Mouse (Mus musculus) heart, postnatal 0 days (tissue): ENCODE data around the gene Vdr. TPM values are rescaled to one million over a fixed set of nuclear protein-coding genes. Genes with fewer than 3 reads are reported as not detected.

ENCODE experiments used
- ATAC-seq: fragments of 200-750 bp; cut with Nextera tagmentation; 2 replicates; pipeline ENCODE4 v1.8.0; 2017; ENCODE audit warnings: low read depth, moderate number of reproducible peaks, moderate library complexity; ENCODE audit not compliant: insufficient read depth
- DNase-seq: peaks from one replicate; pipeline ENCODE4 v3.0.0-alpha.2; 2016; ENCODE audit warnings: low spot score
- H3K27ac ChIP-seq: fragments of 300-500 bp; sonication (generic); 2 replicates; pipeline ENCODE4 v1.5.1; 2014; ENCODE audit warnings: low read depth, mild to moderate bottlenecking
- H3K27me3 ChIP-seq: fragments of 300-500 bp; sonication (generic); 2 replicates; pipeline ENCODE4 v1.6.1; 2014; ENCODE audit warnings: low read length, mixed read lengths; ENCODE audit not compliant: control insufficient read depth, insufficient read depth
- H3K36me3 ChIP-seq: fragments of 300-500 bp; sonication (generic); replicated peaks from 2 replicates; pipeline ENCODE4 v1.6.1; 2014; ENCODE audit warnings: low read length, mixed read lengths; ENCODE audit not compliant: control insufficient read depth, insufficient read depth
- H3K4me1 ChIP-seq: fragments of 300-500 bp; sonication (generic); 2 replicates; pipeline ENCODE4 v1.6.1; 2014; ENCODE audit warnings: antibody characterized with exemption; ENCODE audit not compliant: control insufficient read depth, insufficient read depth
- H3K4me2 ChIP-seq: fragments of 300-500 bp; sonication (generic); 2 replicates; pipeline ENCODE4 v1.6.1; 2014; ENCODE audit warnings: low read depth, mild to moderate bottlenecking, low read length, moderate library complexity
- H3K4me3 ChIP-seq: fragments of 300-500 bp; sonication (generic); 2 replicates; pipeline ENCODE4 v1.5.1; 2014; ENCODE audit warnings: low read depth, low read length
- H3K9ac ChIP-seq: fragments of 300-500 bp; sonication (generic); replicated peaks from 2 replicates; pipeline ENCODE4 v1.6.1; 2014; ENCODE audit warnings: low read depth, low read length, mixed read lengths
- H3K9me3 ChIP-seq: fragments of 300-500 bp; sonication (generic); replicated peaks from 2 replicates; pipeline ENCODE4 v1.6.1; 2016; ENCODE audit warnings: low read length; ENCODE audit not compliant: control insufficient read depth
- CTCF ChIP-seq: IDR thresholded peaks from 2 replicates; pipeline ENCODE4 v1.5.1; 2016; ENCODE audit warnings: antibody characterized with exemption, control low read depth, low read depth
- EP300 ChIP-seq: IDR thresholded peaks from 2 replicates; pipeline ENCODE4 v1.6.1; 2016; ENCODE audit warnings: antibody characterized with exemption, low read depth
- WGBS: fragments of 180-500 bp; shearing (Covaris S2); extraction: QIAGEN DNeasy Blood & Tissue Kit; methylation state at CpG from one replicate; pipeline ENCODE4 v1.1.7; 2014; 5-methylcytosine and 5-hydroxymethylcytosine counted together
- polyA plus RNA-seq: library from polyadenylated mRNA; unstranded; fragments of >200 nt; fragmentation: Nextera tagmentation; extraction: Ambion mirVana; gene quantifications from 2 replicates; pipeline ENCODE4 v1.2.1, GENCODE M21; 2015
- total RNA-seq: library from RNA; depleted of rRNA; stranded (reverse); fragments of >200 nt; gene quantifications from 2 replicates; pipeline ENCODE4 v1.2.3, GENCODE M21; 2014; ENCODE audit warnings: low replicate concordance; rRNA removed

Gene Vdr
- total RNA-seq (0.15 and 1.7 TPM in 2 replicates), polyA plus RNA-seq (1.3 and 2.6 TPM in 2 replicates)

GRCm38 (mm10) chr15:97910530-97910929 is at the start of gene Vdr:
Gene Vdr (minus strand): TSS chr15:97910630.
- H3K27me3 ChIP-seq, result peaks cover 45% of the 10 kb centered on the region
- DNase-seq (no peak), ATAC-seq (no peak)
- H3K9ac ChIP-seq, result no peak within 1 kb of the TSS
- no peak within 1 kb of the TSS for H3K4me2 ChIP-seq
- H3K36me3 ChIP-seq, result no peaks in the 10 kb centered on the region
- TF ChIP-seq CTCF (no peak), EP300 (no peak)
- H3K4me1 ChIP-seq, result peaks cover 28% of the 10 kb centered on the region
- no peak within 1 kb of the TSS for H3K4me3 ChIP-seq
- no peaks in the 10 kb centered on the region for H3K9me3 ChIP-seq
- 96% methylated on average over 2 of the region's 2 CpGs for WGBS
- no peak within 1 kb of the TSS for H3K27ac ChIP-seq

- no peak for DNase-seq
- WGBS, result 64% methylated on average over 11 of the region's 11 CpGs
- Histone ChIP-seq H3K27ac (no peak overlapping the region), H3K4me1 (no peaks in the 10 kb centered on the region), H3K9me3 (no peaks in the 10 kb centered on the region), H3K36me3 (no peaks in the 10 kb centered on the region), H3K4me2 (no peak overlapping the region), H3K9ac (no peak overlapping the region), H3K27me3 (peaks cover 16% of the 10 kb centered on the region; the same call in 1 of the 2 replicates), H3K4me3 (no peak overlapping the region)
- no peak for ATAC-seq
- TF ChIP-seq CTCF (no peak), EP300 (no peak)
Measured at GRCm38 (mm10) chr15:97956416-97956815, 46.0 kb upstream of the Vdr start.

GRCm38 (mm10) chr15:97955742-97956141 is 45.3 kb upstream of the Vdr start:
- Histone ChIP-seq H3K27ac (no peak overlapping the region), H3K4me1 (no peaks in the 10 kb centered on the region), H3K36me3 (no peaks in the 10 kb centered on the region), H3K27me3 (peaks cover 16% of the 10 kb centered on the region; the same call in 1 of the 2 replicates), H3K9ac (no peak overlapping the region), H3K9me3 (no peaks in the 10 kb centered on the region), H3K4me3 (no peak overlapping the region), H3K4me2 (no peak overlapping the region)
- no peak for ATAC-seq
- no peak for TF ChIP-seq CTCF
- no peak for TF ChIP-seq EP300
- 29% methylated on average over 4 of the region's 4 CpGs for WGBS
- DNase-seq, result no peak

- Histone ChIP-seq H3K4me3 (no peak overlapping the region), H3K4me2 (no peak overlapping the region), H3K4me1 (no peaks in the 10 kb centered on the region), H3K9ac (no peak overlapping the region), H3K27me3 (peaks cover 16% of the 10 kb centered on the region; the same call in 1 of the 2 replicates), H3K27ac (no peak overlapping the region), H3K9me3 (no peaks in the 10 kb centered on the region), H3K36me3 (no peaks in the 10 kb centered on the region)
- ATAC-seq (no peak), DNase-seq (no peak)
- no peak for TF ChIP-seq EP300
- no peak for TF ChIP-seq CTCF
- 31% methylated on average over 1 of the region's 1 CpGs for WGBS
Measured at GRCm38 (mm10) chr15:97955286-97955685, 44.9 kb upstream of the Vdr start.

- WGBS, result 76% methylated on average over 8 of the region's 8 CpGs
- ATAC-seq (no peak), DNase-seq (no peak)
- no peaks in the 10 kb centered on the region for H3K4me1 ChIP-seq
- H3K9me3 ChIP-seq, result no peaks in the 10 kb centered on the region
- no peak for TF ChIP-seq CTCF
- TF ChIP-seq EP300, result no peak
- H3K4me3 ChIP-seq, result no peak overlapping the region
- H3K9ac ChIP-seq, result no peak overlapping the region
- no peak overlapping the region for H3K4me2 ChIP-seq
- peaks cover 16% of the 10 kb centered on the region; the same call in 1 of the 2 replicates for H3K27me3 ChIP-seq
- H3K27ac ChIP-seq, result no peak overlapping the region
- H3K36me3 ChIP-seq, result no peaks in the 10 kb centered on the region
Measured at GRCm38 (mm10) chr15:97954671-97955070, 44.2 kb upstream of the Vdr start.

GRCm38 (mm10) chr15:97952889-97953189 is 42.4 kb upstream of the Vdr start:
- H3K9me3 ChIP-seq, result no peaks in the 10 kb centered on the region
- TF ChIP-seq CTCF (no peak), EP300 (no peak)
- DNase-seq, result no peak
- peaks cover 19% of the 10 kb centered on the region; the same call in 1 of the 2 replicates for H3K27me3 ChIP-seq
- H3K4me2 ChIP-seq, result no peak overlapping the region
- no peak for ATAC-seq
- no peak overlapping the region for H3K27ac ChIP-seq
- H3K4me1 ChIP-seq, result no peaks in the 10 kb centered on the region
- H3K4me3 ChIP-seq, result no peak overlapping the region
- H3K36me3 ChIP-seq, result no peaks in the 10 kb centered on the region
- WGBS, result 63% methylated on average over 4 of the region's 4 CpGs
- H3K9ac ChIP-seq, result no peak overlapping the region
